Mouse (Mus musculus) thymus, postnatal 14 days (tissue): ENCODE data around the gene Ghr.

Experiments
- DNase-seq: peaks from one replicate; pipeline ENCODE4 v3.0.0; 2021

Ghr gene

GRCm38 (mm10) chr15:3356073-3356766 is 227.1 kb downstream of the Ghr start:
- DNase-seq = no peak

- DNase-seq = no peak
Observed at GRCm38 (mm10) chr15:3353696-3354095, 229.6 kb downstream of the Ghr start.

- DNase-seq = no peak
Observed at GRCm38 (mm10) chr15:3349306-3350064, 233.8 kb downstream of the Ghr start.

- DNase-seq = no peak
Observed at GRCm38 (mm10) chr15:3346682-3347081, 236.6 kb downstream of the Ghr start.

GRCm38 (mm10) chr15:3344555-3344954 is 238.7 kb downstream of the Ghr start:
- DNase-seq = no peak

GRCm38 (mm10) chr15:3341806-3342582 is 241.3 kb downstream of the Ghr start:
- DNase-seq = no peak

- no peak for DNase-seq
Observed at GRCm38 (mm10) chr15:3339847-3340246, 243.4 kb downstream of the Ghr start.

- no peak for DNase-seq
Observed at GRCm38 (mm10) chr15:3332517-3332916, 250.8 kb downstream of the Ghr start.

GRCm38 (mm10) chr15:3331813-3332212 is 251.5 kb downstream of the Ghr start:
- no peak for DNase-seq

- DNase-seq = no peak
Observed at GRCm38 (mm10) chr15:3330291-3330690, 253.0 kb downstream of the Ghr start.

GRCm38 (mm10) chr15:3323041-3323440 is 260.3 kb downstream of the Ghr start:
- DNase-seq = no peak

GRCm38 (mm10) chr15:3319929-3320328 is 263.4 kb downstream of the Ghr start:
- DNase-seq = no peak

- DNase-seq = no peak
Observed at GRCm38 (mm10) chr15:3316617-3317016, 266.7 kb downstream of the Ghr start.

GRCm38 (mm10) chr15:3312937-3313336 is 270.4 kb downstream of the Ghr start:
- DNase-seq = no peak

- DNase-seq = peak; percentile 24
Observed at GRCm38 (mm10) chr15:3309856-3310255, 273.4 kb downstream of the Ghr start.

GRCm38 (mm10) chr15:3303426-3303825 is 279.9 kb downstream of the Ghr start, which contains the start of gene Ccdc152:
TSS of gene Ccdc152 (minus strand) at chr15:3303526.
- DNase-seq = no peak

- DNase-seq = no peak
Observed at GRCm38 (mm10) chr15:3300361-3301100, 282.8 kb downstream of the Ghr start.

GRCm38 (mm10) chr15:3297615-3298014 is 285.7 kb downstream of the Ghr start:
- DNase-seq = no peak

GRCm38 (mm10) chr15:3295986-3296385 is 287.3 kb downstream of the Ghr start:
- no peak for DNase-seq

GRCm38 (mm10) chr15:3293477-3293876 is 289.8 kb downstream of the Ghr start:
- no peak for DNase-seq

- DNase-seq = no peak
Observed at GRCm38 (mm10) chr15:3290435-3290834, 292.9 kb downstream of the Ghr start.

- DNase-seq = no peak
Observed at GRCm38 (mm10) chr15:3286032-3286431, 297.3 kb downstream of the Ghr start.

- DNase-seq = no peak
Observed at GRCm38 (mm10) chr15:3281737-3282136, 301.6 kb downstream of the Ghr start.
